Mouse (Mus musculus) neural tube, embryonic 11.5 days (tissue): ENCODE measurements at regions not wholly inside any gene's neighbourhood (a gene's known extent, or its start where the extent isn't known, plus 50 kb on each side); places are given as distances from the start of the nearest gene placed in this dataset.
A peak's percentile ranks its signal among the peaks of the same experiment; 100 is the strongest.

Source experiments
- ATAC-seq: fragments of 200-750 bp; cut with Nextera tagmentation; 2 replicates; pipeline ENCODE4 v1.8.0; 2017; ENCODE audit warnings: moderate number of reproducible peaks, mild to moderate bottlenecking, moderate TSS enrichment, moderate library complexity; ENCODE audit not compliant: insufficient read depth, low FRiP score, low TSS enrichment
- DNase-seq: peaks from one replicate; pipeline ENCODE4 v3.0.0-alpha.2; 2015; ENCODE audit warnings: low spot score
- H3K27ac ChIP-seq: fragments of 300-500 bp; sonication (generic); 2 replicates; pipeline ENCODE4 v1.5.1; 2014; ENCODE audit warnings: low read depth, mild to moderate bottlenecking, low read length
- H3K27me3 ChIP-seq: fragments of 300-500 bp; sonication (generic); 2 replicates; pipeline ENCODE4 v1.6.1; 2014; ENCODE audit warnings: mild to moderate bottlenecking, low read length, mixed read lengths; ENCODE audit not compliant: control insufficient read depth, insufficient read depth
- H3K36me3 ChIP-seq: fragments of 300-500 bp; sonication (generic); 2 replicates; pipeline ENCODE4 v1.6.1; 2014; ENCODE audit warnings: mild to moderate bottlenecking, low read length, moderate library complexity, mixed read lengths; ENCODE audit not compliant: control insufficient read depth, insufficient read depth
- H3K4me1 ChIP-seq: fragments of 300-500 bp; sonication (generic); 2 replicates; pipeline ENCODE4 v1.6.1; 2014; ENCODE audit warnings: low read length, mixed read lengths; ENCODE audit not compliant: control insufficient read depth, insufficient read depth
- H3K4me2 ChIP-seq: fragments of 300-500 bp; sonication (generic); 2 replicates; pipeline ENCODE4 v1.6.1; 2014; ENCODE audit warnings: low read depth, mild to moderate bottlenecking, moderate library complexity
- H3K4me3 ChIP-seq: fragments of 300-500 bp; sonication (generic); 2 replicates; pipeline ENCODE4 v1.5.1; 2014; ENCODE audit warnings: low read depth, low read length
- H3K9ac ChIP-seq: fragments of 300-500 bp; sonication (generic); 2 replicates; pipeline ENCODE4 v1.6.1; 2014; ENCODE audit warnings: mild to moderate bottlenecking, low read length
- H3K9me3 ChIP-seq: fragments of 300-500 bp; sonication (generic); 2 replicates; pipeline ENCODE4 v1.6.1; 2016; ENCODE audit warnings: low read length; ENCODE audit not compliant: control insufficient read depth
- WGBS: fragments of 180-500 bp; shearing (Covaris S2); extraction: QIAGEN DNeasy Blood & Tissue Kit; methylation state at CpG from one replicate; pipeline ENCODE4 v1.1.7; 2014; 5-methylcytosine and 5-hydroxymethylcytosine counted together

- ATAC-seq (peak; percentile 31; the same call in 1 of the 2 replicates), DNase-seq (peak; percentile 52)
- H3K4me1 ChIP-seq = 0 out of 2 replicates have a peak, but pooled peaks cover 6% of the 10 kb centered on the region
- WGBS = 46% methylated on average over 16 of the region's 16 CpGs
- H3K4me2 ChIP-seq = no peak overlapping the region
- no peaks in the 10 kb centered on the region for H3K36me3 ChIP-seq
- H3K9ac ChIP-seq = no peak overlapping the region
- no peak overlapping the region for H3K4me3 ChIP-seq
- no peaks in the 10 kb centered on the region for H3K9me3 ChIP-seq
- H3K27ac ChIP-seq = 0 out of 2 replicates have a peak overlapping the region, but pooled peaks have one; percentile 23
- H3K27me3 ChIP-seq = no peaks in the 10 kb centered on the region
Measured at GRCm38 (mm10) chr9:61081474-61082021, 287.2 kb downstream of the Uaca start.

- no peak for DNase-seq
- no peak for ATAC-seq
- Histone ChIP-seq H3K27me3 (no peaks in the 10 kb centered on the region), H3K4me1 (0 out of 2 replicates have a peak, but pooled peaks cover 6% of the 10 kb centered on the region), H3K9ac (no peak overlapping the region), H3K4me3 (no peak overlapping the region), H3K36me3 (no peaks in the 10 kb centered on the region), H3K27ac (no peak overlapping the region), H3K4me2 (no peak overlapping the region), H3K9me3 (no peaks in the 10 kb centered on the region)
- 19% methylated on average over 13 of the region's 13 CpGs for WGBS
Measured at GRCm38 (mm10) chr9:61084655-61085230, 287.4 kb upstream of the Tle3 start.

GRCm38 (mm10) chr9:61087035-61087434 lies 285.1 kb upstream of the Tle3 start:
- Histone ChIP-seq H3K9ac (no peak overlapping the region), H3K27ac (no peak overlapping the region), H3K4me3 (no peak overlapping the region), H3K27me3 (no peaks in the 10 kb centered on the region), H3K4me1 (0 out of 2 replicates have a peak, but pooled peaks cover 4% of the 10 kb centered on the region), H3K4me2 (no peak overlapping the region), H3K36me3 (no peaks in the 10 kb centered on the region), H3K9me3 (no peaks in the 10 kb centered on the region)
- ATAC-seq (no peak), DNase-seq (no peak)
- 88% methylated on average over 3 of the region's 3 CpGs for WGBS

DNA sequence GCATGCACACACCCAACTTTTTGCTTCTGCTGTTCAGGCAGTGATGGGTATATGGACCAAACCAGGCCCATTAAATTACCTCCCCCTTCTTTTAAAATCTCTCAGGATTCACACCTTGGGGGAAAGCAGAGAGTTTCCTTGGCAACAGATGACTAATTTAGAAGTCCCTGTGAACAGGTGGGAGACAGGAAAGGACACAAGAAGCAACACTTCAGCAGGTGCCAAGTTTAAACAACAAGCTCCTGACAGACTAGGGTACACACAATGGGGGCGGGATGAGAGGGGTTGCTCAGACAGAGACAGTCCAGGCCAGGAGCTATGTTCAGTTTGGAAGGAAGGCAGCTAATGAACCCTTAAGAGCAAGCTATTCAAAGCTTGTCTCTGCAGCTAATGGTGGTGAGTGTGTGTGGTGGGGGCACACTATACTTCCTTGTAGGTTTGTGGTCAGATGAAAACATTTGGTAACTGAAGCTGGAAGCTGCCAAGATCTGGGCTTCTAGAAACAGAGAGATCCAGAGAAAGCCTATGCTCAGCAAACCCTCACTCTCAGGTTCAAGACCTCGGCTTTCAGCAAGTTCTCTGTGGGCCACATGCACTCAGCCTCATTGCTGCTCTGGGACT lies 283.0 kb upstream of the Tle3 start:
- H3K27ac ChIP-seq = no peak overlapping the region
- 0 out of 2 replicates have a peak, but pooled peaks cover 4% of the 10 kb centered on the region for H3K4me1 ChIP-seq
- no peak for DNase-seq
- no peaks in the 10 kb centered on the region for H3K9me3 ChIP-seq
- no peak overlapping the region for H3K9ac ChIP-seq
- ATAC-seq = no peak
- WGBS = 89% methylated on average over 2 of the region's 2 CpGs
- no peaks in the 10 kb centered on the region for H3K27me3 ChIP-seq
- H3K36me3 ChIP-seq = no peaks in the 10 kb centered on the region
- no peak overlapping the region for H3K4me3 ChIP-seq
- H3K4me2 ChIP-seq = no peak overlapping the region

DNA sequence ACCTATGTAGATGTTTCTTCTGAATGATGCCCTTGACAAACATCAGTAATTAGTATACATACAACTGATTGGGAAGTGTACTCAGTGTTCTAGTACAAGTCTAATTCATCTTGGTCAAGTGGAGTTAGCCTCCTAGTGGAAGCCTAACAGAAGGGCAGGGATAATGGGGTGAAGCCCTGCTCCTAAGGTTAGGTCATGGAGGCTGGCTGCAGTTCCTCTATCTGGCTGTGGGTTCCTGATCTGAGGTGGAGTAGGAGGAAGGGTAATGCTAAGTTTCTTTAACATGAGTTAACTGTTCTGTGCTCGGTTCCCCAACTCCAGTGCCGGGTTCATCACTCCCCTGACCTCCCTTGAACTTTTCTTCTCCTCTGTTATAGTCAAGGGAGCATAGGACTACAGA lies 281.1 kb upstream of the Tle3 start:
- ATAC-seq (no peak), DNase-seq (no peak)
- no peaks in the 10 kb centered on the region for H3K36me3 ChIP-seq
- H3K27me3 ChIP-seq = no peaks in the 10 kb centered on the region
- no peak overlapping the region for H3K4me3 ChIP-seq
- H3K27ac ChIP-seq = no peak overlapping the region
- WGBS = 95% methylated on average over 2 of the region's 2 CpGs
- H3K9me3 ChIP-seq = no peaks in the 10 kb centered on the region
- H3K4me1 ChIP-seq = no peaks in the 10 kb centered on the region
- H3K9ac ChIP-seq = no peak overlapping the region
- H3K4me2 ChIP-seq = no peak overlapping the region

DNA sequence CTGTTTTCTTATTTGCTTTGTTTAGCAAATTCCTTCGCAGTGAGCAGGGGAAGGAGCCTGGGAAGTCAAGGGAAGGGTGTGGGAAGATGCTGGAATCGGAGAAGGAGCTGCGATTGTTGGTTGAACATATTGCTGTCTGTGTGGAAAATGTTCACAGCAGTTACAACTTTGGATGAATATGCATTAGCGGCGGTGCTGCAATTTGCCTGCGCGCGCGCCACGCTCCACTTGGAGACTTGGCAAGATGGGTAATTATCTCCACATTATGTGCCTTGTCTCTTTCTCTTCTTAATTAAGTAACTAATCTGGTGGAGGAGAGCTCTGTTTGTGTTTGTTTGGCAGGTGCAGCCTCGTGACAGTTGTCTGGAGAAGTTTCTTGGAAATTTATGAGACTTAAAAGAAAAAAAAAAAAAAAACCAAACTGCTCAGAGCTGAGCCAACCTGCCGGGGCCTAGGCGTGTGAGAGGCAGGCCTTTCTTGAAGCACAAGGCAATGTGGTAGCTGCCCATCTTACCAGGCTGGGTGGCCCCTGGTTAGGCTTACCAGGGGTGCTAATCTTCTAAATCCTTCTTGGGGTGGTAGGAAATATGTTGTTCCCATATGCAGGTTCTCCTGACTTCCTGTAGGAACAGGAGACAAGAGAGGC lies 279.2 kb upstream of the Tle3 start:
- no peak for DNase-seq
- no peak overlapping the region for H3K4me3 ChIP-seq
- no peaks in the 10 kb centered on the region for H3K4me1 ChIP-seq
- no peak for ATAC-seq
- no peaks in the 10 kb centered on the region for H3K27me3 ChIP-seq
- no peaks in the 10 kb centered on the region for H3K9me3 ChIP-seq
- 86% methylated on average over 13 of the region's 13 CpGs for WGBS
- no peak overlapping the region for H3K9ac ChIP-seq
- no peak overlapping the region for H3K27ac ChIP-seq
- no peaks in the 10 kb centered on the region for H3K36me3 ChIP-seq
- H3K4me2 ChIP-seq = no peak overlapping the region

DNA sequence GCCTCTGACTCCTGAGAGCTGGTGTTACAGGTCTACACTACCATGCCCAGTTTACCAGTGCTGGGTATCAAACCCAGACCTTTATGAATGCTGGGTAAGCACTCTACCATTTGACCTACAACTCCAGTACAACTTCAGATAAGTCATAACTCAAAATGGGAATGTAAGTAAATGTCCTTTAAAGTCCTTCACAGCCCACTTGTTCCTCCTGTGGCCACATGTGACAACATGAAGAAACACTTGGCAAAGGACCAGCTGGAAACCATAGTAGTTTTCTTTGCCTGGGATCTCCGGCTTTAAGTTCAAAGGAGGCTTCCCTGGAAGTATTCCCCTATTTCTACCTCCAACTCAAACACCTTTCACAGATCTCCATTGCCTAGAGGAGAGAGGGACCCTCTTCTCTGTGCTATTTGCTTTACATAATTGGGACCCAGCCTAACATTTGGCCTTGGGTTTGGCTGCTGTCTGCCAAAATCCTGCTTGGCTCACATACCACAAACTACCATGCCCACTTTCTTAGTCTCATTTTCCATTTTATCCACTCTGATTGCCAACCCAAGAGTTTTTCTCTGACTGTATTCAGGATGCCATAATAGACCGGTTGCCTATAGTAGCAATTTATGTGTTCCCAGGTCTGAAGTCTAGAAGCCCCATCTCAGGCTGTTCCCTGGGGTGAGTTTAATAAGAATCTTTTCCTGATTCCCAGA lies 276.9 kb upstream of the Tle3 start:
- ATAC-seq (no peak), DNase-seq (no peak)
- Histone ChIP-seq H3K36me3 (no peaks in the 10 kb centered on the region), H3K9ac (no peak overlapping the region), H3K27ac (no peak overlapping the region), H3K4me1 (no peaks in the 10 kb centered on the region), H3K4me2 (no peak overlapping the region), H3K27me3 (no peaks in the 10 kb centered on the region), H3K4me3 (no peak overlapping the region), H3K9me3 (no peaks in the 10 kb centered on the region)
- 92% methylated on average over 2 of the region's 2 CpGs for WGBS

DNA sequence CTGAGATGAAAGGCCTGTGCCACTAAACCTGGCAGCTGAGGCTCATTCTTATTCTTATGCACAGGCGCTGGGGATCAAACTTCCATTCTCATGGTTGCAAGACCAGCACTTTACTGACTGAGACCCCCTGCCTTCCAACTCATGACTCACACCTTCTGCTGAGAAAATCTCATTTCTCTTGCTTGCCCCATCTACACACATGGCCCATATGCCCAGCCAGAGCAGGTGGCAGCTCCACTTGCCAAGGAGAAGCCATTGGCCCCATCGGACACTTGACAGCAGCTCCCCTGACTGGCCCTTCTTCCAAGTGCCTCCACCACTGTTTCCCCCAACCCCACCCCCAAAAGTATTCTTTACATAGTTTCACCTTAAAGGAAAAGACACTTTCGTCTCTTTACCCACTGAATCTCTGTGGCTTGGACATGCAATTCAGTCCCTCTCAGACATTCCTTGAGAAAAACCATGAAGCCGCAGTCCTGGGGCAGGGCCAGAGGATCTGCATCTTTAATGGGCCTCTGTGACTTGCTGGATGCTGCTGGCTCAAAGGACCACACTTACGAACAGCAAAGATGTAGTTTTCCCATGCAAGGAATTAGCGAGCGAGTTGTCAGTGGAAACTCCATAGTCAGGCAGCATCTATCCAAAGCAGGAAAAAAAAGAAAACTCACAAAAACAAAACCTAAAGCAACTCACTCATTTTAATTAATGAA lies 270.3 kb upstream of the Tle3 start:
- Histone ChIP-seq H3K9me3 (no peaks in the 10 kb centered on the region), H3K4me3 (no peak overlapping the region), H3K27me3 (no peaks in the 10 kb centered on the region), H3K36me3 (no peaks in the 10 kb centered on the region), H3K27ac (0 out of 2 replicates have a peak overlapping the region, but pooled peaks have one; percentile 20), H3K9ac (no peak overlapping the region), H3K4me2 (no peak overlapping the region), H3K4me1 (peaks cover 3% of the 10 kb centered on the region; the same call in 1 of the 2 replicates)
- DNase-seq (no peak), ATAC-seq (no peak)
- WGBS = 42% methylated on average over 7 of the region's 7 CpGs
